Mouse (Mus musculus) CH12.LX (cell line): Measurements from ENCODE around the gene S100a16.

Experiments
- CTCF ChIP-seq, 2 experiments: IDR thresholded peaks in 1 of 2; conservative IDR thresholded peaks in 1 of 2; 2 replicates each; pipeline ENCODE4 v1.5.1; 2011 to 2012; ENCODE audit warnings: low read depth in 2 of 2, low read length in 2 of 2, improper control_type of control experiment in 1 of 2, inconsistent platforms in 1 of 2, mild to moderate bottlenecking in 1 of 2, moderate library complexity in 1 of 2
- IRF4 ChIP-seq: IDR thresholded peaks from 2 replicates; pipeline ENCODE4 v1.6.1; 2014; ENCODE audit warnings: low read depth, mild to moderate bottlenecking, inconsistent platforms, low read length, improper control_type of control experiment
- MAZ ChIP-seq: IDR thresholded peaks from 2 replicates; pipeline ENCODE4 v1.6.1; 2012; ENCODE audit warnings: low read depth, mild to moderate bottlenecking, inconsistent platforms, low read length, improper control_type of control experiment, moderate library complexity
- MXI1 ChIP-seq: IDR thresholded peaks from 2 replicates; pipeline ENCODE4 v1.6.1; 2011; ENCODE audit warnings: mild to moderate bottlenecking, low read depth, low read length, improper control_type of control experiment
- RAD21 ChIP-seq: IDR thresholded peaks from 2 replicates; pipeline ENCODE4 v1.6.1; 2011; ENCODE audit warnings: low read depth, mild to moderate bottlenecking, low read length, improper control_type of control experiment, moderate library complexity
- SMC3 ChIP-seq: IDR thresholded peaks from 2 replicates; pipeline ENCODE4 v1.6.1; 2011; ENCODE audit warnings: low read depth, low read length, improper control_type of control experiment
- TCF12 ChIP-seq: IDR thresholded peaks from 2 replicates; pipeline ENCODE4 v1.6.1; 2014; ENCODE audit warnings: low read depth, mild to moderate bottlenecking, inconsistent platforms, low read length, improper control_type of control experiment

DNA sequence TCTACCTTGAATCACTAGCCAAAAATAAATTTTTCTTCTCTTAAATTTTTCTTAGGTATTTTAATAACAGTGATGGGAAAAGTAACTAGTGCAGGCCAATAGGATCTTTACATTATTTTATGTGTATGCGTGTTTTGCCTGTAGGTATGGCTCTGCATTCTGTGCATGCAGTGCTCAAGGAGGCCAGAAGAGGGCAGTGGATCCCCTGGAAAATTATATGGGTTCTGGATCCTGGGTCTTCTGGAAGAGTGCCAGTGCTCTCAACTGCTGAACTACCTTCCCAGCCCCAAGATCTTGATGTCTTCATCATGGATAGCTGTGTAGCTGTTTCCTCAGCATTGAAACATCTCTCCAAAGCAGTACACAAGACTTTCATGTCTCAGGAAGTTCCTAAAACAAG lies 45.1 kb downstream of the S100a16 start:
- TF ChIP-seq TCF12 (no peak), IRF4 (no peak), SMC3 (peak; percentile 32), CTCF (conservative IDR thresholded peaks at IDR 0.05 in 1 of 2, IDR thresholded peaks at IDR 0.05 in 1 of 2; ENCODE audit: low read depth in 2 of 2, low read length in 2 of 2) (peak; percentile 54 to 62; a peak in 3 of 4 replicates), RAD21 (peak; percentile 29), MXI1 (no peak), MAZ (no peak)
